Mouse (Mus musculus) ES-Bruce4 (cell line): ENCODE measurements around the gene Sephs2.

Experiments
- EP300 ChIP-seq: IDR thresholded peaks from 2 replicates; pipeline ENCODE4 v1.6.1; 2011; ENCODE audit warnings: low read depth, low read length; ENCODE audit not compliant: insufficient read depth
- POLR2A ChIP-seq: IDR thresholded peaks from one replicate; pipeline ENCODE4 v1.8.1; 2011; ENCODE audit warnings: low read length; ENCODE audit not compliant: insufficient read depth

GRCm38 (mm10) chr7:127270666-127271065, 3.2 kb downstream of the Sephs2 start:
- TF ChIP-seq EP300 (no peak), POLR2A (no peak)
